Mouse (Mus musculus): ENCODE data around the gene Apbb1.

Gene Apbb1

GRCm38 (mm10) chr7:105569512-105570496 is 11.6 kb downstream of the Apbb1 start:
- peak; percentile 92 for DNase-seq

- DNase-seq: peak; percentile 73
Measured at GRCm38 (mm10) chr7:105568988-105569471, 12.4 kb downstream of the Apbb1 start.

GRCm38 (mm10) chr7:105568583-105568982 is 12.9 kb downstream of the Apbb1 start:
- peak; percentile 81 for DNase-seq

- DNase-seq: peak; percentile 54
Measured at GRCm38 (mm10) chr7:105565071-105565836, 16.2 kb downstream of the Apbb1 start.

GRCm38 (mm10) chr7:105563367-105563766 is 18.1 kb downstream of the Apbb1 start:
- DNase-seq: no peak

GRCm38 (mm10) chr7:105562317-105562716 is 19.1 kb downstream of the Apbb1 start:
- DNase-seq: no peak

- DNase-seq: no peak
Measured at GRCm38 (mm10) chr7:105559016-105559415, 22.4 kb downstream of the Apbb1 start.

GRCm38 (mm10) chr7:105557671-105558070 is 23.8 kb downstream of the Apbb1 start:
- no peak for DNase-seq

GRCm38 (mm10) chr7:105556406-105556805 is 25.0 kb downstream of the Apbb1 start:
- DNase-seq: no peak

- DNase-seq: no peak
Measured at GRCm38 (mm10) chr7:105555571-105555970, 25.9 kb downstream of the Apbb1 start.

GRCm38 (mm10) chr7:105554212-105554942 is 27.1 kb downstream of the Apbb1 start, which contains the start of gene Smpd1:
Smpd1 (plus strand) TSS chr7:105554360.
- DNase-seq: peak; percentile 95

GRCm38 (mm10) chr7:105553456-105554211 is 27.8 kb downstream of the Apbb1 start:
- no peak for DNase-seq

- DNase-seq: peak; percentile 48
Measured at GRCm38 (mm10) chr7:105549035-105549434, 32.4 kb downstream of the Apbb1 start.

GRCm38 (mm10) chr7:105547970-105548369 is 33.5 kb downstream of the Apbb1 start:
- no peak for DNase-seq

GRCm38 (mm10) chr7:105545986-105546385 is 35.5 kb downstream of the Apbb1 start:
- DNase-seq: no peak

GRCm38 (mm10) chr7:105534162-105534561 is 47.3 kb downstream of the Apbb1 start:
- DNase-seq: no peak

- no peak for DNase-seq
Measured at GRCm38 (mm10) chr7:105528094-105528493, 53.4 kb downstream of the Apbb1 start.

- DNase-seq: peak; percentile 73
Measured at GRCm38 (mm10) chr7:105527306-105527937, 54.0 kb downstream of the Apbb1 start.

- DNase-seq: no peak
Measured at GRCm38 (mm10) chr7:105524222-105524621, 57.2 kb downstream of the Apbb1 start.

GRCm38 (mm10) chr7:105520201-105520600 is 61.3 kb downstream of the Apbb1 start:
- no peak for DNase-seq

GRCm38 (mm10) chr7:105519771-105520170 is 61.7 kb downstream of the Apbb1 start:
- no peak for DNase-seq
